Mouse (Mus musculus) CH12.LX (cell line): ENCODE data around the gene Polr2b.

Experiments
- CTCF ChIP-seq, 2 experiments: IDR thresholded peaks in 1 of 2; conservative IDR thresholded peaks in 1 of 2; 2 replicates each; pipeline ENCODE4 v1.5.1; 2011 to 2012; ENCODE audit warnings: low read depth in 2 of 2, low read length in 2 of 2, improper control_type of control experiment in 1 of 2, inconsistent platforms in 1 of 2, mild to moderate bottlenecking in 1 of 2, moderate library complexity in 1 of 2
- POLR2A ChIP-seq: IDR thresholded peaks from 2 replicates; pipeline ENCODE4 v1.6.1; 2011; ENCODE audit warnings: low read depth, mild to moderate bottlenecking, improper control_type of control experiment, low read length
- ZNF384 ChIP-seq: IDR thresholded peaks from 2 replicates; pipeline ENCODE4 v1.6.1; 2012; ENCODE audit warnings: low read depth, low read length, improper control_type of control experiment, inconsistent platforms

DNA sequence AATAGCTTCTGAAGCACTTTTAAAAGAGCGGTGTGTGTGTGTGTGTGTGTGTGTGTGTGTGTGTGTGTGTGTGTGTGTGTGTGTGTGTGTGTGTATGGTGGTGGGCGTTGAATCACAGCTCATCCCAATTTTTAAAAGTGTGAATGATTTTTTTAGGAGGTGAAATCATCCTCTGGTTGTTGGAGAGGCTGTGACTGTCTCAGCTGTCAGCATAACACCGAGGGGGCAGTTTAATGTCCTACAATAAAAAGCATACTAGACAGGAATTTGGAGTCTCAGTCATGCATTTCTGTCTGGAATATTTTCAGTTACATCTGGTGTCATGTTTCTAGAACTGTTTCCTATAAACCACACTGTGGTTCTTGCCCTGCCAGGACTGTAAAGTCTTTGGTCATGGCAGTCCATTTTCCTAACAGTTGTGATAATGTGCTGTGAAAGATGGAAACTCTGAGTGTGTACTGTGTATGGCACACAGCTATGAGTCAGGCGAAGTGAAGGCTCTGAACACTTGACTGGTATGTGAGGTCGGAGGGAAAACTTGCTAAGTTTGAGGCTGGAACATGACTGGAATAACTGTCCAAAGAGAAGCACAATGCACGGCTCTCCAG is 8.5 kb upstream of the Polr2b start:
- TF ChIP-seq CTCF (conservative IDR thresholded peaks at IDR 0.05 in 1 of 2, IDR thresholded peaks at IDR 0.05 in 1 of 2; ENCODE audit: low read depth in 2 of 2, low read length in 2 of 2) = no peak
- TF ChIP-seq POLR2A = no peak
- no peak for TF ChIP-seq ZNF384
